Mouse (Mus musculus): ENCODE measurements around the gene Terf2. TPM values are rescaled to one million over a fixed set of nuclear protein-coding genes. Genes with fewer than 3 reads are reported as not detected.
"Not testable (repeated sequence)": the region's sequence is repeated elsewhere in the genome, so short reads cannot be mapped to it uniquely, and the experiment has no call there.

Terf2 gene
- polyA plus RNA-seq, 1 experiment = 1.4 TPM

DNA sequence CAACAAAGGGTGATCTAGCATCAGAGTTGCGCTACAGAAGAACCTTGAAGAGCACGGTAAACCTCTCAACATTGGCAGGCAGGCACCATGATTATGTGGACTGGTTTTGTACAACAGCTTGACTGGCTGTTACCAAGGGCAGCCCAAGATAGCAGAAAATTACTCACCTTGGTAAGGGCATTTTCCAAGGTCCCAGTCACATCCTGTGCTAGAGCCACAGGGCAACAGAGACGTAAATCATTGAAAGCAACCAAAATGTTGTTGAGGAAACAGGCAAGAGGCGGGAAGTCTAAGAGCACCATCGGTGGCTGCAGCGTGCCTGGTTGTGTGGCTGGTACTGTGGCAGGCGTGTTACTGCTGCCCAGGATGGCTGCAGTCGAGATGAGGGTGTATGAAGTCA is 44.3 kb downstream of the Terf2 start:
- no peaks in the 10 kb centered on the region for H3K27me3 ChIP-seq (ENCODE audit: control insufficient read depth)
- peaks cover 57% of the 10 kb centered on the region for H3K4me1 ChIP-seq (ENCODE audit: control insufficient read depth)
- H3K9me3 ChIP-seq (ENCODE audit: control insufficient read depth, low read length) = no peaks in the 10 kb centered on the region; the same call in 1 of the 2 replicates
- peaks cover 76% of the 10 kb centered on the region for H3K36me3 ChIP-seq (ENCODE audit: control insufficient read depth)
- TF ChIP-seq TAL1 (IDR thresholded peaks at IDR 0.05; ENCODE audit: low read length) (no peak), GATA1 (IDR thresholded peaks at IDR 0.05; ENCODE audit: low read length) (no peak)
- no peak overlapping the region for H3K4me3 ChIP-seq (replicated peaks)

GRCm38 (mm10) chr8:107049480-107049879 is 46.9 kb downstream of the Terf2 start:
- H3K9me3 ChIP-seq (ENCODE audit: control insufficient read depth, low read length) = no peaks in the 10 kb centered on the region; the same call in 1 of the 2 replicates
- H3K27me3 ChIP-seq (ENCODE audit: control insufficient read depth) = no peaks in the 10 kb centered on the region
- TF ChIP-seq TAL1 (IDR thresholded peaks at IDR 0.05; ENCODE audit: low read length) (no peak), GATA1 (IDR thresholded peaks at IDR 0.05; ENCODE audit: low read length) (no peak)
- peaks cover 95% of the 10 kb centered on the region for H3K36me3 ChIP-seq (ENCODE audit: control insufficient read depth)
- H3K4me1 ChIP-seq (ENCODE audit: control insufficient read depth) = peaks cover 45% of the 10 kb centered on the region
- peak overlapping the region; percentile 79 for H3K4me3 ChIP-seq (replicated peaks)

GRCm38 (mm10) chr8:107048061-107048941 is 48.0 kb downstream of the Terf2 start, which contains the start of gene Pdf:
Pdf (minus strand) TSS chr8:107048614.
- Histone ChIP-seq H3K36me3 (ENCODE audit: control insufficient read depth) (peaks cover 95% of the 10 kb centered on the region), H3K4me1 (ENCODE audit: control insufficient read depth) (peaks cover 39% of the 10 kb centered on the region), H3K4me3 (replicated peaks) (peak within 1 kb of the TSS; percentile 79), H3K9me3 (ENCODE audit: control insufficient read depth, low read length) (no peaks in the 10 kb centered on the region; the same call in 1 of the 2 replicates), H3K27me3 (ENCODE audit: control insufficient read depth) (no peaks in the 10 kb centered on the region)
- TF ChIP-seq GATA1 (IDR thresholded peaks at IDR 0.05; ENCODE audit: low read length) (no peak), TAL1 (IDR thresholded peaks at IDR 0.05; ENCODE audit: low read length) (no peak)

DNA sequence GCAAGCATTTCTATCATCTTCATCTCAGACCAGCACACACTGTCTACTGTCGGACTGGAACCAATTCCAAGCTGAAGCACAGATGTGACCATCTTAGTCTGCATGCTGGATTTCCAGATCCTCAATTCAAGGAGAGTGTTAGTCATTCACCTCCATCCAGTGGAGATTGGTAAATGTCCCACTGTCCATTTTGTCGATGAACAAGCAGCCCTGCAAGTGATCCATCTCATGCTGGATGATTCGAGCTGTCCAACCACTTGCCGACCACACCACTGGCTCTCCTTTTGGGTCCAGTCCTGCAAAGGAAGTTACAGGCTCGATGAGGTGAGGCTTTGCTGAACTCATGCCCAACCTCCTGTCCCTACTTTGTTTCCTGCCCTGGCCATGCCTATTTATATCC is 49.4 kb downstream of the Terf2 start:
- Histone ChIP-seq H3K27me3 (ENCODE audit: control insufficient read depth) (no peaks in the 10 kb centered on the region), H3K36me3 (ENCODE audit: control insufficient read depth) (peaks cover 95% of the 10 kb centered on the region), H3K4me1 (ENCODE audit: control insufficient read depth) (peaks cover 34% of the 10 kb centered on the region), H3K9me3 (ENCODE audit: control insufficient read depth, low read length) (no peaks in the 10 kb centered on the region), H3K4me3 (replicated peaks) (no peak overlapping the region)
- TF ChIP-seq TAL1 (IDR thresholded peaks at IDR 0.05; ENCODE audit: low read length) (no peak), GATA1 (IDR thresholded peaks at IDR 0.05; ENCODE audit: low read length) (no peak)

GRCm38 (mm10) chr8:107045478-107045877 is 50.9 kb downstream of the Terf2 start:
- Histone ChIP-seq H3K27me3 (ENCODE audit: control insufficient read depth) (no peaks in the 10 kb centered on the region), H3K4me3 (replicated peaks) (no peak overlapping the region), H3K4me1 (ENCODE audit: control insufficient read depth) (peaks cover 34% of the 10 kb centered on the region), H3K36me3 (ENCODE audit: control insufficient read depth) (peaks cover 95% of the 10 kb centered on the region), H3K9me3 (ENCODE audit: control insufficient read depth, low read length) (no peaks in the 10 kb centered on the region)
- TF ChIP-seq GATA1 (IDR thresholded peaks at IDR 0.05; ENCODE audit: low read length) (no peak), TAL1 (IDR thresholded peaks at IDR 0.05; ENCODE audit: low read length) (no peak)

DNA sequence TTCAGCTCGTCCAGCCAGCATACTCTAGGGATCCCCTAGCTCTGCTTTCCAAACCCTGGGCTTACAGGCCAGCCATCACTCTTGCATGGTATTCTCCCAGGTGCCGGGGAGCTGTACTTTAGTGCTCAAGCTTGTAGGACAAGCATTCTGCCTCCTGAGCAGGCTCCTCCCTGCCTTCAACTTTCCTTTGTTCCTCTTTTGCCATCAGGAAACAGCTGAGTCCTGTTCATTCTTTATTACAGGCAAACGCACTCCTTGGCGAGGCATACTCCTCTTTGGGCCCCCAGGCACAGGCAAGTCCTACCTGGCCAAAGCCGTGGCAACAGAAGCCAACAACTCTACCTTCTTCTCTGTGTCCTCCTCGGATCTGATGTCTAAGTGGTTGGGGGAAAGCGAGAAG is 55.7 kb downstream of the Terf2 start:
- Histone ChIP-seq H3K36me3 (ENCODE audit: control insufficient read depth) (peaks cover 88% of the 10 kb centered on the region), H3K27me3 (ENCODE audit: control insufficient read depth) (no peaks in the 10 kb centered on the region), H3K4me1 (ENCODE audit: control insufficient read depth) (peaks cover under 1% of the 10 kb centered on the region; the same call in 1 of the 2 replicates), H3K4me3 (replicated peaks) (no peak overlapping the region), H3K9me3 (ENCODE audit: control insufficient read depth, low read length) (no peaks in the 10 kb centered on the region)
- TF ChIP-seq GATA1 (IDR thresholded peaks at IDR 0.05; ENCODE audit: low read length) = no peak
- no peak for TF ChIP-seq TAL1 (IDR thresholded peaks at IDR 0.05; ENCODE audit: low read length)

DNA sequence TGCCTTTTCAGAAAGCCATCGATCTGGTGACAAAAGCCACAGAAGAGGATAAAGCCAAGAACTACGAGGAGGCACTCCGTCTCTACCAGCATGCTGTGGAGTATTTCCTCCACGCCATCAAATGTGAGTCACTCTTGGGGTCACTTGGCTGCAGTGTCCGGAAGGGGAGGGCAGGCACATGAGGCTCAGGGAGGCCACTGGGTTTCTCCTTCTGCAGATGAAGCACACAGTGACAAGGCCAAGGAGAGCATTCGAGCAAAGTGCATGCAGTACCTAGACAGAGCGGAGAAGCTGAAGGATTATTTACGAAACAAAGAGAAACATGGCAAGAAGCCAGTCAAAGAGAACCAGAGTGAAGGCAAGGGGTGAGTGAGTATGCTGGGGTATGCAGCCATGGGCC is 59.7 kb downstream of the Terf2 start:
- Histone ChIP-seq H3K4me3 (replicated peaks) (no peak overlapping the region), H3K36me3 (ENCODE audit: control insufficient read depth) (peaks cover 60% of the 10 kb centered on the region)
- no peak for TF ChIP-seq TAL1 (IDR thresholded peaks at IDR 0.05; ENCODE audit: low read length)
- TF ChIP-seq GATA1 (IDR thresholded peaks at IDR 0.05; ENCODE audit: low read length) = no peak

DNA sequence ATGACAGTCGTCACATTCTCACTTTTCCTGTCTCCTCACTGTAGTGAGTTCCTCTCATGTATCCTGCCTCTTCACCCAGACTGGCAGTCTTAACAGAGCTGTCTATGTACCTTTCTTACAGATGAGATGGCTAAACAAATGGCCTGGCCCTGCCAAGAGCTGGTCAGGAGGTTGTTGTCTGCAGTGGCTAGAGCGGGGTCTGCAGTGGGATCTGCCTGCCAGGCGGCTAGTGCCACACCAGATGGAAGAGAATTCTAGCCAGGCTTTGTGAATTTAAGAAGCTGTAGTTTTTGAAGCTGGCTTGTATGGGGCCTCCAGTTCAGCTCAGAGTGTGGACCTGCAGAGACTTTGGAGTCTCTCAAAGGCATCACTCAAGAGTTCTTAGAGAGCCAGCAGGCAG is 60.7 kb downstream of the Terf2 start:
- no peak for TF ChIP-seq TAL1 (IDR thresholded peaks at IDR 0.05; ENCODE audit: low read length)
- no peak for TF ChIP-seq GATA1 (IDR thresholded peaks at IDR 0.05; ENCODE audit: low read length)
- H3K4me1 ChIP-seq (ENCODE audit: control insufficient read depth) = peaks cover 28% of the 10 kb centered on the region
- H3K36me3 ChIP-seq (ENCODE audit: control insufficient read depth) = peaks cover 50% of the 10 kb centered on the region
- H3K4me3 ChIP-seq (replicated peaks) = no peak overlapping the region
- no peaks in the 10 kb centered on the region for H3K9me3 ChIP-seq (ENCODE audit: control insufficient read depth, low read length)
- H3K27me3 ChIP-seq (ENCODE audit: control insufficient read depth) = no peaks in the 10 kb centered on the region

More for the DNA sequence above, 59.7 kb downstream of the Terf2 start:
- no peaks in the 10 kb centered on the region for H3K27me3 ChIP-seq (ENCODE audit: control insufficient read depth)
- H3K9me3 ChIP-seq (ENCODE audit: control insufficient read depth, low read length) = no peaks in the 10 kb centered on the region
- H3K4me1 ChIP-seq (ENCODE audit: control insufficient read depth) = peaks cover 23% of the 10 kb centered on the region

GRCm38 (mm10) chr8:107033609-107034008 is 62.7 kb downstream of the Terf2 start:
- peaks cover 31% of the 10 kb centered on the region for H3K36me3 ChIP-seq (ENCODE audit: control insufficient read depth)
- not testable (repeated sequence) for H3K27me3 ChIP-seq (ENCODE audit: control insufficient read depth); H3K9me3 ChIP-seq (ENCODE audit: control insufficient read depth, low read length); H3K4me3 ChIP-seq (replicated peaks)
- peaks cover 41% of the 10 kb centered on the region for H3K4me1 ChIP-seq (ENCODE audit: control insufficient read depth)

All from erythroblast, embryonic 14.5 days (primary cell).